Mouse (Mus musculus): ENCODE data around the gene Arl16.
A peak's percentile ranks its signal among the peaks of the same experiment; 100 is the strongest.

The Arl16 gene

GRCm38 (mm10) chr11:120492024-120492877, 24.8 kb upstream of the Arl16 start:
- DNase-seq (ENCODE audit: low spot score in 2 of 2) = peak in 1 of 2 experiments; percentile 29

- DNase-seq (ENCODE audit: low spot score in 2 of 2) = peak; percentile 79 to 86
Observed at GRCm38 (mm10) chr11:120491317-120492023, 24.1 kb upstream of the Arl16 start, which contains the start of gene Slc25a10. Gene Slc25a10 (plus strand): TSS chr11:120491840.

GRCm38 (mm10) chr11:120490291-120491046, 23.1 kb upstream of the Arl16 start:
- DNase-seq (ENCODE audit: low spot score in 2 of 2) = no peak

GRCm38 (mm10) chr11:120489054-120489761, 21.8 kb upstream of the Arl16 start:
- peak in 1 of 2 experiments; percentile 34 for DNase-seq (ENCODE audit: low spot score in 2 of 2)

GRCm38 (mm10) chr11:120488516-120488915, 21.1 kb upstream of the Arl16 start:
- DNase-seq (ENCODE audit: low spot score in 2 of 2) = no peak

- DNase-seq (ENCODE audit: low spot score in 2 of 2) = no peak
Observed at GRCm38 (mm10) chr11:120485251-120485650, 17.8 kb upstream of the Arl16 start.

GRCm38 (mm10) chr11:120484265-120484981, 17.0 kb upstream of the Arl16 start, which contains the start of gene Mrpl12:
Gene Mrpl12 (plus strand): TSS chr11:120484613.
- peak; percentile 89 for DNase-seq (ENCODE audit: low spot score in 2 of 2)

- no peak for DNase-seq (ENCODE audit: low spot score in 2 of 2)
Observed at GRCm38 (mm10) chr11:120483448-120483934, 16.1 kb upstream of the Arl16 start.

- DNase-seq (ENCODE audit: low spot score in 2 of 2) = no peak
Observed at GRCm38 (mm10) chr11:120472052-120472451, 4.6 kb upstream of the Arl16 start.

GRCm38 (mm10) chr11:120467736-120468092, 307 bp upstream of the Arl16 start:
- DNase-seq (ENCODE audit: low spot score in 2 of 2) = no peak

- DNase-seq (ENCODE audit: low spot score in 2 of 2) = no peak
Observed at GRCm38 (mm10) chr11:120465521-120465920, 1.9 kb downstream of the Arl16 start.

GRCm38 (mm10) chr11:120464365-120464764, 3.0 kb downstream of the Arl16 start:
- DNase-seq (ENCODE audit: low spot score in 2 of 2) = no peak

GRCm38 (mm10) chr11:120463536-120463935, 3.9 kb downstream of the Arl16 start:
- no peak for DNase-seq (ENCODE audit: low spot score in 2 of 2)

GRCm38 (mm10) chr11:120458847-120459597, 8.4 kb downstream of the Arl16 start:
- no peak for DNase-seq (ENCODE audit: low spot score in 2 of 2)

- DNase-seq (ENCODE audit: low spot score in 2 of 2) = peak; percentile 59 to 75
Observed at GRCm38 (mm10) chr11:120457772-120458751, 9.3 kb downstream of the Arl16 start, which contains the start of the genes Oxld1 and Ccdc137. Gene Oxld1 (minus strand): TSS chr11:120458068. Gene Ccdc137 (plus strand): TSS chr11:120458115.

- no peak for DNase-seq (ENCODE audit: low spot score in 2 of 2)
Observed at GRCm38 (mm10) chr11:120457370-120457769, 10.0 kb downstream of the Arl16 start.

- DNase-seq (ENCODE audit: low spot score in 2 of 2) = no peak
Observed at GRCm38 (mm10) chr11:120455413-120455812, 12.0 kb downstream of the Arl16 start.

- no peak for DNase-seq (ENCODE audit: low spot score in 2 of 2)
Observed at GRCm38 (mm10) chr11:120454965-120455364, 12.4 kb downstream of the Arl16 start.

Data from right cerebral cortex, postnatal 36 days (tissue).